ENCODE assay signal across 8 mouse cellular contexts in the genomic region with DNA sequence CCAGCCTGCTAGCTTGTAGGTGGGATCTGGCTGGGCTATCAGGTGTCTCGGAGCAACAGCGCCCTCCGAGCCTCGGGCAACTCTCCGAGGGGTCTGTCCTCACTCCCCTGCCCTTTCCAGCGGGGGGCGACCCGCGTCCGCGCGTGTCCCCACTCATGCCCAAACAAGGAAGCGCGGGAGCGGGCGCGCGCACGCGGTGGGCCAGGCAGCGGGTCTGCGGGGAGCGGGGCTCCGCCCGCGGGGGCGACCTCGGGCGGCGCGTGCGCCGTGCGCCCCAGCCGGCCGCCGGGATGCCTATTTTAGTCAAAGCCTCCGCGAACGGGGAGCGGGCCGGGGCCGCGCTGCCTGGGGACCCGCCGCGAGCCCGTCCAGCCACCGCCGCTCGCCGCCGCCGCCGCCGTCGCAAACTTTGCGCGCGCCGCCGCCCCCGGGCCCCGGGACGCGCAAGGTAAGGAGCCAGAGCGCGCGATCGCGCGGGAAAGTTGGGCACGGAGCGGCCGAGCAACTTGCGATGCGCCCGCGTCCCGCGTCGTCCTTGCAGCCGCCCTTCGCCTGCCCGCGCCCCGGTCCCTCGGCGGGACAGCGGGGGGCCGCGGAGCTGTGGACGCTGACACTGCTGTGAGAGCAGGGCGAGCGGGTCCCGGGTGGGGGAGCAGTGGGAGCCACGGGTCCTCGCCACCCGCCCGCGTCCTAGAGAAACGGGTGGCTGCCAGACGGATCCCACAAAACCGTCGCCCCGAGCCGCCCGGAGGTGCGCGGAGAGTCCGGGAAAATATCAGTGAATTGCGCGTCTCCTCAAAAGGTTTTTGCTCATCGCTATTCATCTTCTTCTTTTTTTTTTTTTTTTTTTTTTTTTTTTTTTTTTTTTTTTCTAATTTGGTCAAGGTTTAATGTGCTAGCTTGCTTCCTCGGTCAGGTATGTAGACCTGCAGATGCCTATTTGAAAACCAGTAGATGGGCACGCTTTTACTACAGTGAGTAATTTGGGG. TPM values are rescaled to one million over a fixed set of nuclear protein-coding genes. Genes with fewer than 3 reads are reported as not detected.
DNase-seq lines count a peak whose midpoint lies in the region; ATAC-seq lines count a peak whose summit lies in the region.

A gene (plus strand): TSS at position 339 of the 989 bp plus-strand sequence.

- H3K4me1 ChIP-seq in lung, embryonic 15.5 days: 0 out of 2 replicates have a peak, but pooled peaks cover 4% of the 10 kb centered on the region
- no peaks in the 10 kb centered on the region for H3K4me1 ChIP-seq in embryonic facial prominence, embryonic 11.5 days (ENCODE audit: control insufficient read depth, insufficient read depth, low read length)
- H3K4me1 ChIP-seq in midbrain, embryonic 10.5 days: peaks cover 20% of the 10 kb centered on the region

- peak within 1 kb of the TSS; percentile 97 for H3K4me2 ChIP-seq in lung, embryonic 15.5 days
- peak within 1 kb of the TSS; percentile 90 for H3K4me2 ChIP-seq in embryonic facial prominence, embryonic 11.5 days (ENCODE audit: low read depth, low read length)

- peak within 1 kb of the TSS; percentile 67 for H3K4me3 ChIP-seq in lung, embryonic 15.5 days
- peak within 1 kb of the TSS; percentile 70 for H3K4me3 ChIP-seq in embryonic facial prominence, embryonic 11.5 days (ENCODE audit: low read depth, low read length)
- H3K4me3 ChIP-seq in midbrain, embryonic 10.5 days: peak within 1 kb of the TSS; percentile 83

- DNase-seq in lung, postnatal 14 days: no peak
- DNase-seq in embryonic facial prominence, embryonic 11.5 days (ENCODE audit: low spot score): peak; percentile 72
- peak; percentile 29 to 36 for DNase-seq in heart, adult 9 months (ENCODE audit: low spot score in 2 of 2)
- peak; percentile 21 to 40 for DNase-seq in layer of hippocampus, adult 18-20 months (ENCODE audit: low spot score in 2 of 2)
- DNase-seq in midbrain, embryonic 10.5 days (ENCODE audit: low spot score): peak; percentile 76
- peak; percentile 24 for DNase-seq in right cerebral cortex, postnatal 4 days
- no peak for DNase-seq in spleen, postnatal 36 days (ENCODE audit: low spot score in 2 of 2)

- no peaks in the 10 kb centered on the region for H3K9me3 ChIP-seq in lung, embryonic 15.5 days
- no peaks in the 10 kb centered on the region for H3K9me3 ChIP-seq in embryonic facial prominence, embryonic 11.5 days (replicated peaks; ENCODE audit: control insufficient read depth, low read length)
- no peaks in the 10 kb centered on the region for H3K9me3 ChIP-seq in midbrain, embryonic 10.5 days (replicated peaks)

- peak; percentile 84; the same call in 1 of the 2 replicates for ATAC-seq in lung, embryonic 15.5 days (ENCODE audit: borderline replicate concordance, extremely low read depth, low FRiP score, low TSS enrichment)
- ATAC-seq in embryonic facial prominence, embryonic 11.5 days (replicated peaks; ENCODE audit: insufficient number of reproducible peaks, low FRiP score, low TSS enrichment, low read depth): peak; percentile 68

- H3K27me3 ChIP-seq in lung, embryonic 15.5 days: peaks cover 43% of the 10 kb centered on the region
- peaks cover 9% of the 10 kb centered on the region for H3K27me3 ChIP-seq in embryonic facial prominence, embryonic 11.5 days (ENCODE audit: control insufficient read depth, insufficient read depth, low read length)
- peaks cover 45% of the 10 kb centered on the region for H3K27me3 ChIP-seq in midbrain, embryonic 10.5 days (ENCODE audit: low read depth, poor library complexity, severe bottlenecking)

- no peaks in the 10 kb centered on the region for H3K36me3 ChIP-seq in lung, embryonic 15.5 days
- no peaks in the 10 kb centered on the region for H3K36me3 ChIP-seq in embryonic facial prominence, embryonic 11.5 days (replicated peaks; ENCODE audit: control insufficient read depth, insufficient read depth, low read depth, low read length)
- H3K36me3 ChIP-seq in midbrain, embryonic 10.5 days: no peaks in the 10 kb centered on the region

- H3K27ac ChIP-seq in lung, embryonic 15.5 days: no peak within 1 kb of the TSS
- no peak within 1 kb of the TSS for H3K27ac ChIP-seq in embryonic facial prominence, embryonic 11.5 days (replicated peaks; ENCODE audit: low read depth, low read length)
- H3K27ac ChIP-seq in midbrain, embryonic 10.5 days (replicated peaks): peak within 1 kb of the TSS; percentile 87

- WGBS in lung, embryonic 15.5 days: 1% methylated on average over 113 of the region's 116 CpGs
- under 1% methylated on average over 83 of the region's 116 CpGs for WGBS in embryonic facial prominence, embryonic 11.5 days
- 1% methylated on average over 114 of the region's 116 CpGs for WGBS in midbrain, embryonic 10.5 days

- peak within 1 kb of the TSS; percentile 57 for H3K9ac ChIP-seq in lung, embryonic 15.5 days
- H3K9ac ChIP-seq in embryonic facial prominence, embryonic 11.5 days (replicated peaks; ENCODE audit: low read length): peak within 1 kb of the TSS; percentile 74

RNA-seq across cellular contexts. Expression of the gene that starts here (rescaled TPM):
- polyA plus RNA-seq in lung, embryonic 15.5 days (2015; fragmentation: Nextera tagmentation; extraction: Ambion mirVana): 2.7 and 3.4 TPM in 2 replicates
- 2.1 and 2.7 TPM in 2 replicates for polyA plus RNA-seq in embryonic facial prominence, embryonic 11.5 days (2014; fragmentation: Nextera tagmentation; extraction: Ambion mirVana)
- 1 to 10 TPM; 3.6 to 4.0 TPM for total RNA-seq in layer of hippocampus, adult 18-20 months (2021)
- 2.3 and 2.6 TPM in 2 replicates for polyA plus RNA-seq in midbrain, embryonic 10.5 days (2016; fragmentation: Nextera tagmentation; extraction: Ambion mirVana)

Comparison
In these comparisons a context has a peak if more than half of its experiments do, and no peak if none do; other contexts are left out.
1. DNase-seq: peak in embryonic facial prominence, embryonic 11.5 days (single experiment), heart, adult 9 months (2 of 2), layer of hippocampus, adult 18-20 months (2 of 2), midbrain, embryonic 10.5 days (single experiment) and right cerebral cortex, postnatal 4 days (single experiment); none in lung, postnatal 14 days (single experiment) and spleen, postnatal 36 days (0 of 2).
2. Peak in every context shown above with its lines, with median percentiles within 50 percentile points of each other: H3K4me3 ChIP-seq.